In the genomic region with DNA sequence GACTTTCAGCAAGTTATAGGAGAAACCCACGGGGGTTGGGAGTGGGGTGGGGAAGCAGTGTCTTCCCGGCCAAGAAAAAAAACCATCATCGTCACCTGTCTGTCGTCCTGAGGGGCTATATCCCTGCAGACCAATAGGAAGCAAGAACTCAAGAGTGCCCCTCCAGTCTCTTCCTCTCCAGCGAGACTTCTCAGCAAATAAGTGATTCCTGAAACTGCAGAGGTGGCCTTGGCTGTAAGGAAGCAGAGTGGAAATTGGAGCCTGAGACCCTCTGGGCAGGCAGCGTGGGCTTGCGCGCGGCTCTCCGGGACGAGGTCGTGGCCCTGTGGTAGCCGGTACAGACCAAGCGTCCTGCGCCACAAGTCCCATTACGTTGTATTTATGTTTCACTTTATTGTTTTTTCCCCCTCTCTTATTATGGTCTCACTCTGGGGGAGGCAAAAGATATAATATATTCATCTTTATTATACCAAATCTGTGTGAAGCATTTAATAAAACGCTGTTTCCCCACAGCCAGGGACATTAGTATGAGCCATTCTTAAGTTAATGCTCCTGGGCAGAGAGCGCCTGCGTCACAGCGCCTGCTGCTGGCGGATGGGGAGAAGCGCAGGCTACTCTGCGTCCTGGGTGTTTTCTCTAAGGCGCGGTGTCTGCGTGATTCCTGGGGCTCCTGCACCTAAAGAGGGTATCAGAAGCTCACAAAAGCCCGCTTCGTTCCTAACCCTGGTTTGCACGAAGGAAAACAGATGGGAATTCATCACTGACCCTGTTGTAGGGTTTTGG, we compare ENCODE assay signal across 8 mouse cellular contexts. TPM values are rescaled to one million over a fixed set of nuclear protein-coding genes. Genes with fewer than 3 reads are reported as not detected.
A peak's percentile ranks its signal among the peaks of the same experiment; 100 is the strongest.
DNase-seq lines count a peak whose midpoint lies in the region; ATAC-seq and TF ChIP-seq lines count a peak whose summit lies in the region.
"Had no signal": no experiment of that assay in that cellular context is flagged by ENCODE, and none has a peak within 500 bp of the region (broad histone marks: within the 10 kb centered on the region; RNA-seq: fewer than 3 reads in every experiment).

No protein-coding gene starts in this region.

- H3K9me3 ChIP-seq in embryonic facial prominence, embryonic 11.5 days (replicated peaks; ENCODE audit: control insufficient read depth, low read length): no peaks in the 10 kb centered on the region
- no peaks in the 10 kb centered on the region for H3K9me3 ChIP-seq in liver, embryonic 12.5 days (replicated peaks)

- 1% methylated on average over 29 of the region's 29 CpGs for WGBS in embryonic facial prominence, embryonic 11.5 days
- 4% methylated on average over 29 of the region's 29 CpGs for WGBS in liver, embryonic 12.5 days (ENCODE audit: insufficient replicate concordance)

- TF ChIP-seq CTCF in layer of hippocampus, adult 2 months (conservative IDR thresholded peaks at IDR 0.05): peak; percentile 93

- peaks cover 54% of the 10 kb centered on the region for H3K27me3 ChIP-seq in embryonic facial prominence, embryonic 11.5 days (ENCODE audit: control insufficient read depth, insufficient read depth, low read length)
- peaks cover 95% of the 10 kb centered on the region for H3K27me3 ChIP-seq in liver, embryonic 12.5 days (replicated peaks)
- peaks cover 6% of the 10 kb centered on the region for H3K27me3 ChIP-seq in splenic B cell, adult 2 months (ENCODE audit: control insufficient read depth, insufficient read depth, low read length, poor library complexity, severe bottlenecking)

- H3K27ac ChIP-seq in layer of hippocampus, adult 2 months: no peak overlapping the region
- no peak overlapping the region for H3K27ac ChIP-seq in embryonic facial prominence, embryonic 11.5 days (replicated peaks; ENCODE audit: low read depth, low read length)
- no peak overlapping the region for H3K27ac ChIP-seq in liver, embryonic 12.5 days

- DNase-seq in layer of hippocampus, adult 2 months (ENCODE audit: low spot score in 2 of 2): no peak
- no peak for DNase-seq in layer of hippocampus, adult 18-20 months (ENCODE audit: low spot score in 2 of 2)
- peak; percentile 22 for DNase-seq in T-cell, adult 2 months (ENCODE audit: low spot score)
- DNase-seq in embryonic facial prominence, embryonic 11.5 days (ENCODE audit: low spot score): peak; percentile 68
- DNase-seq in splenic B cell, adult 2 months (ENCODE audit: low read depth, low spot score): peak; percentile 68

- H3K4me3 ChIP-seq in layer of hippocampus, adult 2 months: no peak overlapping the region
- H3K4me3 ChIP-seq in embryonic facial prominence, embryonic 11.5 days (ENCODE audit: low read depth, low read length): no peak overlapping the region
- no peak overlapping the region for H3K4me3 ChIP-seq in liver, embryonic 12.5 days

- H3K4me2 ChIP-seq in embryonic facial prominence, embryonic 11.5 days (ENCODE audit: low read depth, low read length): no peak overlapping the region
- H3K4me2 ChIP-seq in liver, embryonic 12.5 days: 0 out of 2 replicates have a peak overlapping the region, but pooled peaks have one; percentile 14

- no peaks in the 10 kb centered on the region for H3K36me3 ChIP-seq in embryonic facial prominence, embryonic 11.5 days (replicated peaks; ENCODE audit: control insufficient read depth, insufficient read depth, low read depth, low read length)
- no peaks in the 10 kb centered on the region for H3K36me3 ChIP-seq in liver, embryonic 12.5 days
- no peaks in the 10 kb centered on the region for H3K36me3 ChIP-seq in splenic B cell, adult 2 months (ENCODE audit: control insufficient read depth, insufficient read depth, low read length, poor library complexity, severe bottlenecking)

- H3K4me1 ChIP-seq in embryonic facial prominence, embryonic 11.5 days (ENCODE audit: control insufficient read depth, insufficient read depth, low read length): no peaks in the 10 kb centered on the region
- no peaks in the 10 kb centered on the region for H3K4me1 ChIP-seq in liver, embryonic 12.5 days

- no peak overlapping the region for H3K9ac ChIP-seq in embryonic facial prominence, embryonic 11.5 days (replicated peaks; ENCODE audit: low read length)
- H3K9ac ChIP-seq in liver, embryonic 12.5 days: no peak overlapping the region

- ATAC-seq in embryonic facial prominence, embryonic 11.5 days (replicated peaks; ENCODE audit: insufficient number of reproducible peaks, low FRiP score, low TSS enrichment, low read depth): no peak
- no peak for ATAC-seq in liver, embryonic 12.5 days
- ATAC-seq in inflammation-experienced regulatory T-cells, adult 6 months: no peak

RNA-seq across cellular contexts. Expression of a gene that starts 8.5 kb away (rescaled TPM):
- total RNA-seq in layer of hippocampus, adult 2 months (2021): not detected
- not detected for total RNA-seq in layer of hippocampus, adult 18-20 months (2021)
- 0.48 and 0.78 TPM in 2 replicates for polyA plus RNA-seq in embryonic facial prominence, embryonic 11.5 days (2014; fragmentation: Nextera tagmentation; extraction: Ambion mirVana)
- 0.07 and 0.08 TPM in 2 replicates for polyA plus RNA-seq in liver, embryonic 12.5 days (2016; fragmentation: Nextera tagmentation; extraction: Ambion mirVana)
- polyA plus RNA-seq in inflammation-experienced regulatory T-cells, adult 6 months (2017; shearing (Covaris generic)): not detected
- total RNA-seq: neutrophil, adult 5-6 weeks had no signal

Comparison
In these comparisons a context has a peak if more than half of its experiments do, and no peak if none do; other contexts are left out.
1. DNase-seq: peak in T-cell, adult 2 months (single experiment), embryonic facial prominence, embryonic 11.5 days (single experiment) and splenic B cell, adult 2 months (single experiment); none in layer of hippocampus, adult 2 months (0 of 2) and layer of hippocampus, adult 18-20 months (0 of 2).